Mouse (Mus musculus) MN1 (cell line): ENCODE data around the gene Copg2.

Source experiments
- DNase-seq: peaks from one replicate; pipeline ENCODE4 v3.0.0-alpha.2; 2016; ENCODE audit warnings: low spot score

The Copg2 gene

DNA sequence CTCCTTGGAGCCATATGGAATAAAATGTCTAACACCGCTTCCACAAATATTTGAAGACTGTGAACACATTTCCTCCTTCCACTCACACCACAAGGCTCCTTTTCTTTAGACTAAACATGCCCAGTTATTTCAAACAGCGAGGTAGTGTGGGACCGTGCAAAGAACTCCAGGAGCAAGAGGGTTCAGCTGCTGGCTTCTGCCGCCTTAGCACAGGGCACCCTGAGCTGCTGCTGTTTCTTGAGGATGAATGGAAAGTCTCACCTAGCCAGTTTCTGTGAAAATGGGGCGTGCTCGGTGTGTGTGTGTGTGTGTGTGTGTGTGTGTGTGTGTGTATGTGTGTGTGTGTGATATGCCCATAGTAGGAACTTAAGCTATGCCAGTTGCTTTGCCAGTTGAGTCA lies 162.1 kb downstream of the Copg2 start:
- no peak for DNase-seq

GRCm38 (mm10) chr6:30732571-30733130 lies 163.9 kb downstream of the Copg2 start:
- DNase-seq, result no peak

GRCm38 (mm10) chr6:30730301-30730971 lies 166.2 kb downstream of the Copg2 start:
- DNase-seq, result no peak

DNA sequence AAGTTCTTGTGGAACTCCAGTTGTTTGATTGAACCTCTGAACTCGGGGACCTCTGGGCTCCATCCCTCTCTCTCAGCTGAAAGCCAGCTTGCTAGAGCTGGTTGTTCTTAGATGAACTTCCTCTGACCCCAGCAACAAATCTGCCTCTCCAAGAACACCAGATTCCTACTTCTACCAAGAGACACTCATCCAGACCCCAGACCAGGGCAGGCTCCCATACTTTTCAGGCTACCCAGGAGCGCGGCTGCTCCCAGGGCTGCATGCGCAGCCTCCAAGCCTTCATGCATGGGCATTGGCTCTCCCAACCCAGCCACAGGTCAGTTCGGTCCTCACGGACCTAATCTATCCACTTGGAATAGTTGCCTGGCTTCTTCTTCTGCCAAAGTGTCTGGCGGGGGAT lies 173.3 kb downstream of the Copg2 start, which contains the start of gene Mest:
Gene Mest (plus strand): TSS at position 217 of the 400 bp plus-strand sequence.
- no peak for DNase-seq

- DNase-seq, result peak; percentile 70
Measured at GRCm38 (mm10) chr6:30722385-30723164, 174.0 kb downstream of the Copg2 start.

- DNase-seq, result no peak
Measured at GRCm38 (mm10) chr6:30716796-30717195, 179.8 kb downstream of the Copg2 start.

DNA sequence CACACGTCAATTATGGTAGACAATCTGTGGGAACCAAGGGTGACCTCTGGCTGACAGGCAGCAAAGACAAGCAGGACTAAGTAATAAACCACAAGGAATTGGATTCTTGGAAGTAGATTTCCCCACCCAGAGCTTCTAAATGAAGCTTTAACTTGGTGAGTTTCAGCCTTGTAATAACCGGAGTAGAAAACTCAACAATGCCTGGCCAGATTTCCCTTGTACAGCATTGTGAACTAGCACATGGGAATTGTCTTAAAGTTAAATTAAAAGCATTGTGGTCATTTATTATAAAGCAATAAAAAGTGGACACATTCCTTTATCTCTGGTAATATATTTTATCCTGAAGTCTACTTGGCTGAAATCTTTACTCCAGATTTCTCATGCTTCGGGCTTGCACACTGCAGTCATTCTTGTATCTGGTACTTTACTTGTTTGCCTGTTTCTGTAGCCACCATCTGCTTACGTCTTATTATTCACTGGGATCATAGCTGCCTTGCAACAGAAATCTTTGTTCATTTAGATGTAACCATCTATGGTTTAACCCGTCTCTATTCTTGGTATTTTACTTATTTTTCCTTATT lies 181.6 kb downstream of the Copg2 start:
- DNase-seq, result no peak

GRCm38 (mm10) chr6:30713896-30714295 lies 182.7 kb downstream of the Copg2 start:
- no peak for DNase-seq

DNA sequence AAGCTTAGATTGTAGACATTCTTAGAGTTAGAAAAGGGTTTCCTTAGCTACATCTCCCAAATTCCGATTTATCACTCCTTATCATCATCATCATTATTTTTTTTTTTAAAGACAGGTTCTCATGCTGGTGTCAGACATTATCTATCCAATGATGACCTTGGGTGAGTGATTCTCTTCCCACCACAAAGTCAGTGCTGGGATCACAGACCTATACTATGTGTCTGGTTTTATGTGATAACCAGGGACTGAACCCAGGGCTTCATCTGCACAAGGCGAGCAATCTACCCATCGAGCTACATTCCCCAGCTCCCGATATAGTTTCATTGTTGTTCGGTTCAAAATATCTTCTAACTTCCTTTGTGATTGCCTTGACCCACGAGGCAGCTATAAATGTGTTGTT lies 183.1 kb downstream of the Copg2 start:
- no peak for DNase-seq

DNA sequence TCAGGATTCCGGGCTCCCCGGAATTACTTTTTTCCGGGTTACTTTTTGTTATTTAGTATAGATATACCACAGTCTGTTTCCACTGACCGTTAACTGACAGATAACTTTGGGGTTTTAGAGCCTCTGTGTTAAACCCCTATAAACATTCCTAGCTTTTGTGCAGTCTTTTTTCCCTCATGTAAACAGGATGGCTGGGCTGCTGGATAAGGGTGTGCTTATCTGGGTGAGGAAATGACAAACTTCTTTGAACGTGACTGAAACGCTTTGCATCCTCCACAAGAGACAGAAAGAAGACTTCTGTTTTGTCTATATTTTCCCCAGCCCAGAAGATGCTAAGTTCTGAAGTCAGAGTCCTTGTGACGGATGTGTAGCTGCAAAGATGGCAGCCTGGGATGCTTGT lies 184.1 kb downstream of the Copg2 start:
- DNase-seq, result no peak

DNA sequence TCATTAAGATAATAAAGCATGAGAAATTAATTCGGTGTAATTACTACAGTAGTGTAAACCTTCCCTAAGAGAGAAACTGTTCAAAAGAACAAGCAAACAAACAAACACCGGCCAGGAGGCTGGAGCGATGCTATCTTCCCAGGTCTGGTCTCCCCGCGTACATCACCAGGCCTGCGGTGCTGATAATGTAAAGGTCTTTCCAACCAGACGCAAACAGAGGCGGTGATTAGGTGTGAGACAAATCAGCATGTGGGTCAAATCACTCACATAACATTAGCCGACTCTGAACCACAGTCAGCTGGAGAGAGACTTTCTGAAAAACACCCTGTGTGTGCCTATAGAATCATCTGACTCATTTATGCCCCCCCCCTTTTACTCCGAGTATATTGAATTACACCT lies 185.2 kb downstream of the Copg2 start:
- peak; percentile 35 for DNase-seq

GRCm38 (mm10) chr6:30710371-30711364 lies 185.9 kb downstream of the Copg2 start:
- DNase-seq, result peak; percentile 16

DNA sequence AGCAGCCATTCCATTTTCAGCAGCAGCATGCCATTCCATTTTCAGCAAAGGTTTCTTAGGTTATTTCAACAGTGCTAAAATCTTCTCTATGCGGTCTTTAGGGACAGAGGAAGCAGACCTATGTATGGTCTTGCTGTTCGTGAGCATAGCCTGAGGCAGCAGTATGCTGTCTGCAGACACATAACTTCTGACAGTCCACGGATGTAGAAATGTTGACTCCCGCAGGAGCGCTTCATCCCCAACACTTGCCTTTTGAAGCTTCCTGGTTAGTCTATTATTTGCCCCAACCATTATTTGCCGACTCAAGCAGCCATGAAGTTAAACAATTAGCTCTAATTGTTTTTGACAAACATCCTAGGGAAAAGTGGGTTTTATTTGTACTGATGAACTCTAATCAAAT lies 187.5 kb downstream of the Copg2 start:
- peak; percentile 17 for DNase-seq

DNA sequence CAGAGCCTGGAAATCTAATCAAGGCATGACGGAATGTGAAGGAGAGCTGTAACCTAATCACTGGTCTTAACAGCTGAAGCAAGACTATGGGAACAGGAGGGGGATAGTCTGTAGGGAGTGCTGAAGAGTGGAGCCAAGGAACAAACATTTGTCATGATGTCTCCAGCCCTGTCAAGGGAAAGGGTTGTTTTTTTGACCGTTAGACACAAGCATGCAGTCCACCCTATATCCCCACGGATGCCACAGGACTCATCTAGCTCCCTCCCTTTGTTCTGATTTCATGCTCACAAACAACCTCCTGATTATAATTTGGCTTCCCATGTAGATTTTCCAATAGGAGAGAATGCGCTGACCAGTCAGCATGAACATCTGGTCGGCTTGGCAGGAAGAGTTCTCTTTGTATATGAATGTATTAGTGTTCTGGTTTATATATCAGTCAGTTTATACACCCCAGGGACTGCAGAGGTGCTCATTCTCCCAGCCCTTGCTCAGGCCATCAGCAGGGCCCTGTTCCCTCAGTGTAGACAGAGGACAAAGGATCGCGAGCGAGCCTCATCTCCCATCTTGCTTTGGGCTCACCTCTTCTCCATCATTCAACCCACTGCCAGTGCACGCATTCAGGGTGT lies 192.5 kb downstream of the Copg2 start:
- peak; percentile 52 for DNase-seq

GRCm38 (mm10) chr6:30703476-30703875 lies 193.1 kb downstream of the Copg2 start:
- no peak for DNase-seq

GRCm38 (mm10) chr6:30702881-30703280 lies 193.7 kb downstream of the Copg2 start:
- no peak for DNase-seq

DNA sequence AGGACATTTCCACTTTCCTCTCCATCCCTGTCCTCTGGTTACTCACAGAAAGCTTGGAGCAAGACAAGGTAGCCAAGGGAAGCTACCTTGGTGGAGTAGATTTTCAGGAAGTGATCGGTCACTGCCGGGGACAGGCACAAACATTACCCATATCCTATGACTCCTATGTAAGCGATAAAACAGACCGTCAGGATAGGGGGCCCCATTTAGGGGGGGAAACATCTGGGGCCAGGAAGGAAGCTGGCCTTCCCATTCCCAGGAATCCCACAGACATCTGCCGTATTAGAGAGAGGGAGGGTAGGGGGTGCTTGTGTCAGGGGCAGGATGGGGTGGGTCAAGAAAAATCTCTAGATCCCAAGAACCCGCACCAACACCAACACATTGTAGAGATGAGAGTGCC lies 196.4 kb downstream of the Copg2 start:
- DNase-seq, result no peak

DNA sequence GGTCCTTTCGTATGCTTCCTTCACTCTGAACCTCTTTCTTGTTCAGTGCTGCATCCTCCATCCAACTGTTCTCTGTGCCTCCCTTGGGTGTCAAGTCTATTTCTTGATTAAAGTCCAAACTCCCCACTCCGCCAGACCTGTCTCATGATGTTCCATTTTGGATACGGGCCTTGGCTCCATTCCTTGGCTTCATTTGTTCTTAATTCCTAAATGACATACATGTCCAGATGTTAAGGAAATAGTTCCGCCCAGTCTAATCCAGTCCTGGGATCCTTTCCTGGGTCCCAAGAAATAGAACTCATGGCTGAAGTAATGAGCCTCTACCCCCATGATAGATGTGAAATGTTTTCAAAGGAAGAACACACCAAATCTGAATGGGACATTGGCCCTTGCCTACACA lies 198.6 kb downstream of the Copg2 start:
- no peak for DNase-seq
